Mouse (Mus musculus): Measurements from ENCODE around the gene Trim71. TPM values are rescaled to one million over a fixed set of nuclear protein-coding genes. Genes with fewer than 3 reads are reported as not detected.

Trim71 gene
- polyA plus RNA-seq, 1 experiment, result 0.01 TPM

GRCm38 (mm10) chr9:114477019-114477418, 87.2 kb downstream of the Trim71 start:
- no peak overlapping the region for H3K4me3 ChIP-seq
- no peak overlapping the region for H3ac ChIP-seq (ENCODE audit: control insufficient read depth, insufficient read length)
- H3K27me3 ChIP-seq (ENCODE audit: control insufficient read depth, insufficient read depth, insufficient read length), result no peaks in the 10 kb centered on the region
- no peak overlapping the region for H3K4me2 ChIP-seq (ENCODE audit: low read depth)
- H3K79me2 ChIP-seq (ENCODE audit: control insufficient read depth, insufficient read depth), result no peaks in the 10 kb centered on the region
- TF ChIP-seq POLR2AphosphoS2 (IDR thresholded peaks at IDR 0.05; ENCODE audit: insufficient read length, low read depth), result no peak
- TF ChIP-seq E2F4 (IDR thresholded peaks at IDR 0.05; ENCODE audit: insufficient read depth), result no peak
- TF ChIP-seq REST (IDR thresholded peaks at IDR 0.05; ENCODE audit: insufficient read depth, insufficient read length), result no peak
- TF ChIP-seq TCF3 (IDR thresholded peaks at IDR 0.05; ENCODE audit: insufficient read length, low read depth), result no peak
- TF ChIP-seq POLR2A (IDR thresholded peaks at IDR 0.05; ENCODE audit: insufficient read length, low read depth), result no peak
- TF ChIP-seq USF1 (IDR thresholded peaks at IDR 0.05; ENCODE audit: low read depth), result no peak
- TF ChIP-seq MYOG (IDR thresholded peaks at IDR 0.05; ENCODE audit: control insufficient read depth in 1 of 3, insufficient read depth in 1 of 3, insufficient read length in 2 of 3, low read depth in 2 of 3), result no peak
- no peak for TF ChIP-seq TCF12 (IDR thresholded peaks at IDR 0.05; ENCODE audit: insufficient read depth, poor library complexity, severe bottlenecking)
- no peak for TF ChIP-seq MYOD1 (IDR thresholded peaks at IDR 0.05; ENCODE audit: control insufficient read depth in 1 of 3, insufficient read length in 2 of 3, low read depth in 2 of 3)
- TF ChIP-seq CEBPB (IDR thresholded peaks at IDR 0.05; ENCODE audit: insufficient read depth, poor library complexity, severe bottlenecking), result no peak
- no peak for TF ChIP-seq SRF (IDR thresholded peaks at IDR 0.05; ENCODE audit: control insufficient read depth, insufficient read length, low read depth)
- TF ChIP-seq MAX (IDR thresholded peaks at IDR 0.05; ENCODE audit: low read depth), result no peak
- no peaks in the 10 kb centered on the region for H3K36me3 ChIP-seq (ENCODE audit: control insufficient read depth, insufficient read depth)

DNA sequence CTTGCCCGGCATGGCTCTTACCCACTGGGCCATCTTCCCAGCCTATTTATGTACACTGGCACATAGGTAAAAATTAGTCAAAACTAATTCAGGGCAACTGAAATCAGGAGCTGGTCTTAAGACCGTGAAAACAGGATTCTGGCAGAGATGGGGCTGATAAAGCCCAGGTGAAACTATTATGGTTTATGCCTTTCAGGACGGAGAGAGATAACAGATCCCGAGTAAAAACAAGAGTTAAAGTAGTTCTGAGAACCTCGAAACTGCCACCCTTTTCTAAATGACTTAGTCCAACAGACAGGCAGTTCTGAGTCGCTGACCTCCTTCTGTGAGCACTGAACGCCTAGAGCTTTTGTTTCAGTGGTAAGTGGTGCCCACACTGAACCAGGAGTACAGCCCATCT, 92.3 kb downstream of the Trim71 start:
- Histone ChIP-seq H3ac (ENCODE audit: control insufficient read depth, insufficient read length) (no peak overlapping the region), H3K79me2 (ENCODE audit: control insufficient read depth, insufficient read depth) (no peaks in the 10 kb centered on the region), H3K27me3 (ENCODE audit: control insufficient read depth, insufficient read depth, insufficient read length) (no peaks in the 10 kb centered on the region), H3K4me3 (no peak overlapping the region), H3K4me2 (ENCODE audit: low read depth) (no peak overlapping the region), H3K36me3 (ENCODE audit: control insufficient read depth, insufficient read depth) (no peaks in the 10 kb centered on the region)
- no peak for TF ChIP-seq CEBPB (IDR thresholded peaks at IDR 0.05; ENCODE audit: insufficient read depth, poor library complexity, severe bottlenecking)
- no peak for TF ChIP-seq MYOG (IDR thresholded peaks at IDR 0.05; ENCODE audit: control insufficient read depth in 1 of 3, insufficient read depth in 1 of 3, insufficient read length in 2 of 3, low read depth in 2 of 3)
- TF ChIP-seq MYOD1 (IDR thresholded peaks at IDR 0.05; ENCODE audit: control insufficient read depth in 1 of 3, insufficient read length in 2 of 3, low read depth in 2 of 3), result no peak
- TF ChIP-seq SRF (IDR thresholded peaks at IDR 0.05; ENCODE audit: control insufficient read depth, insufficient read length, low read depth), result no peak
- no peak for TF ChIP-seq MAX (IDR thresholded peaks at IDR 0.05; ENCODE audit: low read depth)
- no peak for TF ChIP-seq POLR2AphosphoS2 (IDR thresholded peaks at IDR 0.05; ENCODE audit: insufficient read length, low read depth)
- no peak for TF ChIP-seq E2F4 (IDR thresholded peaks at IDR 0.05; ENCODE audit: insufficient read depth)
- TF ChIP-seq TCF12 (IDR thresholded peaks at IDR 0.05; ENCODE audit: insufficient read depth, poor library complexity, severe bottlenecking), result no peak
- no peak for TF ChIP-seq REST (IDR thresholded peaks at IDR 0.05; ENCODE audit: insufficient read depth, insufficient read length)
- TF ChIP-seq USF1 (IDR thresholded peaks at IDR 0.05; ENCODE audit: low read depth), result no peak
- TF ChIP-seq TCF3 (IDR thresholded peaks at IDR 0.05; ENCODE audit: insufficient read length, low read depth), result no peak
- no peak for TF ChIP-seq POLR2A (IDR thresholded peaks at IDR 0.05; ENCODE audit: insufficient read length, low read depth)

- H3K4me3 ChIP-seq, result no peak overlapping the region
- TF ChIP-seq MYOD1 (IDR thresholded peaks at IDR 0.05; ENCODE audit: control insufficient read depth in 1 of 3, insufficient read length in 2 of 3, low read depth in 2 of 3) (no peak), SRF (IDR thresholded peaks at IDR 0.05; ENCODE audit: control insufficient read depth, insufficient read length, low read depth) (no peak)
- H3ac ChIP-seq (ENCODE audit: control insufficient read depth, insufficient read length), result no peak overlapping the region
- no peaks in the 10 kb centered on the region for H3K79me2 ChIP-seq (ENCODE audit: control insufficient read depth, insufficient read depth)
- no peaks in the 10 kb centered on the region for H3K27me3 ChIP-seq (ENCODE audit: control insufficient read depth, insufficient read depth, insufficient read length)
- no peak overlapping the region for H3K4me2 ChIP-seq (ENCODE audit: low read depth)
- H3K36me3 ChIP-seq (ENCODE audit: control insufficient read depth, insufficient read depth), result no peaks in the 10 kb centered on the region
Observed at GRCm38 (mm10) chr9:114468701-114469100, 95.5 kb downstream of the Trim71 start.

DNA sequence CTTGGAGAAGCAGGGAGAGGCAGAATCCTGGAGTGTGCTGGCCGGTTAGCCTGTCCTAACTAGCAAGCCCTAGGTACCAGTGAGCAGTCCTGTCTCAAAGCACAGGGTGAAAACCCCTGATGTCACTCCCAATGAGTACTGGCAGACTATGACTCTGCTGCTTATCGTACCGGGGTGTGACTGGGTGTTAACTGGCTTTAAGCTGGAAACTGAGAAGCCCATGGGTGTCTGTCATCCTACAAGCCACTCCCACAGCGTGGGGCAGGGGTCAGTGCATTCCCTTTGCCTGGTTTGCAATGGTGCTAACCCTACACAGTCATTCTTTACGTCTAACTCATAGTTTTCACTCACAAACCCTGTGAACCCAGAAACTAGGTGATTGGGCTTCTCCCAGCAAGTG, 96.0 kb downstream of the Trim71 start:
- Histone ChIP-seq H3K4me3 (no peak overlapping the region), H3K36me3 (ENCODE audit: control insufficient read depth, insufficient read depth) (no peaks in the 10 kb centered on the region), H3ac (ENCODE audit: control insufficient read depth, insufficient read length) (no peak overlapping the region), H3K79me2 (ENCODE audit: control insufficient read depth, insufficient read depth) (no peaks in the 10 kb centered on the region), H3K4me2 (ENCODE audit: low read depth) (no peak overlapping the region), H3K27me3 (ENCODE audit: control insufficient read depth, insufficient read depth, insufficient read length) (no peaks in the 10 kb centered on the region)
- TF ChIP-seq REST (IDR thresholded peaks at IDR 0.05; ENCODE audit: insufficient read depth, insufficient read length) (no peak), CEBPB (IDR thresholded peaks at IDR 0.05; ENCODE audit: insufficient read depth, poor library complexity, severe bottlenecking) (no peak), MYOD1 (IDR thresholded peaks at IDR 0.05; ENCODE audit: control insufficient read depth in 1 of 3, insufficient read length in 2 of 3, low read depth in 2 of 3) (no peak), TCF3 (IDR thresholded peaks at IDR 0.05; ENCODE audit: insufficient read length, low read depth) (no peak)

DNA sequence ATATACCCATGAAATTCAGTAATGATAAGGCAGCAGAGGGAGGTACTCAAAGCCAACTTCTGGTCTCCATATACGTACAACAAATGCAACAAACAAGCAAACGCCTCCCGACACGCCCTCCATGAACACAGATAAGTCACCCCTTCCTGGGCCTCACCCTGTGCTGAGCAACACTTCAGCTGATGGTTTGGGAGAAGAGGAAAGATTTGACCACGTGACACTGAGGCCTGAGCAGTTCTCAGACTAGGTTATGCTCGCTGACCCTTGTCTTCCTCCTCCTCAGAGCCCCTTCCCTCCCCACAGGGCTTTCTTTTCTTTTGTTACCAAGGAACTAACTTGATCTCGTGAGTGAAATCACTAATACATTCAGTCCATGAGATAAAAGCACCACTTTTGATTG, 97.3 kb downstream of the Trim71 start:
- H3K27me3 ChIP-seq (ENCODE audit: control insufficient read depth, insufficient read depth, insufficient read length), result no peaks in the 10 kb centered on the region
- H3ac ChIP-seq (ENCODE audit: control insufficient read depth, insufficient read length), result no peak overlapping the region
- H3K36me3 ChIP-seq (ENCODE audit: control insufficient read depth, insufficient read depth), result no peaks in the 10 kb centered on the region
- no peak overlapping the region for H3K4me3 ChIP-seq
- no peak overlapping the region for H3K4me2 ChIP-seq (ENCODE audit: low read depth)
- H3K79me2 ChIP-seq (ENCODE audit: control insufficient read depth, insufficient read depth), result no peaks in the 10 kb centered on the region
- TF ChIP-seq SRF (IDR thresholded peaks at IDR 0.05; ENCODE audit: control insufficient read depth, insufficient read length, low read depth) (no peak), POLR2A (IDR thresholded peaks at IDR 0.05; ENCODE audit: insufficient read length, low read depth) (no peak), MYOD1 (IDR thresholded peaks at IDR 0.05; ENCODE audit: control insufficient read depth in 1 of 3, insufficient read length in 2 of 3, low read depth in 2 of 3) (no peak), REST (IDR thresholded peaks at IDR 0.05; ENCODE audit: insufficient read depth, insufficient read length) (no peak), TCF3 (IDR thresholded peaks at IDR 0.05; ENCODE audit: insufficient read length, low read depth) (no peak), TCF12 (IDR thresholded peaks at IDR 0.05; ENCODE audit: insufficient read depth, poor library complexity, severe bottlenecking) (no peak), POLR2AphosphoS2 (IDR thresholded peaks at IDR 0.05; ENCODE audit: insufficient read length, low read depth) (no peak), MYOG (IDR thresholded peaks at IDR 0.05; ENCODE audit: control insufficient read depth in 1 of 3, insufficient read depth in 1 of 3, insufficient read length in 2 of 3, low read depth in 2 of 3) (no peak), CEBPB (IDR thresholded peaks at IDR 0.05; ENCODE audit: insufficient read depth, poor library complexity, severe bottlenecking) (no peak), USF1 (IDR thresholded peaks at IDR 0.05; ENCODE audit: low read depth) (no peak), MAX (IDR thresholded peaks at IDR 0.05; ENCODE audit: low read depth) (no peak), E2F4 (IDR thresholded peaks at IDR 0.05; ENCODE audit: insufficient read depth) (no peak)
